Mouse (Mus musculus) heart, embryonic 10.5 days (tissue): ENCODE measurements around the gene Tmem120b. TPM values are rescaled to one million over a fixed set of nuclear protein-coding genes. Genes with fewer than 3 reads are reported as not detected.
A peak's percentile ranks its signal among the peaks of the same experiment; 100 is the strongest.

Experiments
- DNase-seq: peaks from one replicate; pipeline ENCODE4 v3.0.0-alpha.2; 2017; ENCODE audit warnings: low spot score
- H3K27ac ChIP-seq: fragments of 300-500 bp; sonication (generic); 2 replicates; pipeline ENCODE4 v1.5.1; 2016; ENCODE audit warnings: mild to moderate bottlenecking
- H3K27me3 ChIP-seq: fragments of 300-500 bp; sonication (generic); 2 replicates; pipeline ENCODE4 v1.6.1; 2016; ENCODE audit warnings: mild to moderate bottlenecking; ENCODE audit not compliant: poor library complexity, insufficient read depth, severe bottlenecking
- H3K36me3 ChIP-seq: fragments of 300-500 bp; sonication (generic); 2 replicates; pipeline ENCODE4 v1.6.1; 2016; ENCODE audit warnings: mild to moderate bottlenecking, moderate library complexity
- H3K4me1 ChIP-seq: fragments of 300-500 bp; sonication (generic); 2 replicates; pipeline ENCODE4 v1.6.1; 2016; ENCODE audit warnings: mild to moderate bottlenecking
- H3K4me3 ChIP-seq: fragments of 300-500 bp; sonication (generic); 2 replicates; pipeline ENCODE4 v1.5.1; 2016; ENCODE audit warnings: mild to moderate bottlenecking, moderate library complexity
- H3K9me3 ChIP-seq: fragments of 300-500 bp; sonication (generic); 2 replicates; pipeline ENCODE4 v1.6.1; 2016; ENCODE audit warnings: mild to moderate bottlenecking, moderate library complexity
- WGBS: fragments of 180-500 bp; shearing (Covaris S2); methylation state at CpG from one replicate; pipeline ENCODE4 v1.1.7; 2016; 5-methylcytosine and 5-hydroxymethylcytosine counted together
- polyA plus RNA-seq: library from polyadenylated mRNA; unstranded; fragments of >200 nt; fragmentation: Nextera tagmentation; extraction: Ambion mirVana; gene quantifications from 2 replicates; pipeline ENCODE4 v1.2.1, GENCODE M21; 2016

The Tmem120b gene
- polyA plus RNA-seq, 1 experiment from 2014 or later = 14.3 TPM

DNA sequence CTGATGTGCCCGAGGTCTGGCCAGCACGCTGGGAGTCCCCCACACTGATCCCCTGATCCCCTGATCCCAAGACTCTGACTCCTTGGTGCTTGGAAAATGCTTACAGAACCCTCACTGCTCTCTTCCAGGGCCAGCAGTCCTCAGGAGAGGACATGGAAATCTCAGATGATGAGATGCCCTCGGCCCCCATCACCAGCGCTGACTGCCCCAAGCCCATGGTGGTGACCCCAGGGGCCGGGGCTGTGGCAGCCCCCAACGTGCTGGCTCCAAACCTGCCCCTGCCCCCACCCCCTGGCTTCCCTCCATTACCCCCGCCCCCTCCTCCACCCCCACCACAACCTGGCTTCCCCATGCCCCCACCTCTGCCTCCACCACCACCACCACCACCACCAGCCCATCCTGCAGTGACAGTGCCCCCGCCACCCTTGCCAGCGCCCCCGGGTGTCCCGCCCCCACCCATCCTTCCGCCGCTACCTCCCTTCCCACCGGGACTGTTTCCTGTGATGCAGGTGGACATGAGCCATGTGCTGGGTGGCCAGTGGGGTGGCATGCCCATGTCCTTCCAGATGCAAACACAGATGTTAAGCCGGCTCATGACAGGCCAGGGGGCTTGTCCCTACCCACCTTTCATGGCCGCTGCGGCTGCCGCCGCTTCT lies 83.6 kb downstream of the Tmem120b start:
- Histone ChIP-seq H3K36me3 (peaks cover 89% of the 10 kb centered on the region), H3K4me3 (no peak overlapping the region), H3K4me1 (peaks cover 45% of the 10 kb centered on the region), H3K27ac (peak overlapping the region; percentile 22; the same call in 1 of the 2 replicates), H3K27me3 (no peaks in the 10 kb centered on the region), H3K9me3 (no peaks in the 10 kb centered on the region)
- no peak for DNase-seq
- WGBS = 95% methylated on average over 18 of the region's 19 CpGs

DNA sequence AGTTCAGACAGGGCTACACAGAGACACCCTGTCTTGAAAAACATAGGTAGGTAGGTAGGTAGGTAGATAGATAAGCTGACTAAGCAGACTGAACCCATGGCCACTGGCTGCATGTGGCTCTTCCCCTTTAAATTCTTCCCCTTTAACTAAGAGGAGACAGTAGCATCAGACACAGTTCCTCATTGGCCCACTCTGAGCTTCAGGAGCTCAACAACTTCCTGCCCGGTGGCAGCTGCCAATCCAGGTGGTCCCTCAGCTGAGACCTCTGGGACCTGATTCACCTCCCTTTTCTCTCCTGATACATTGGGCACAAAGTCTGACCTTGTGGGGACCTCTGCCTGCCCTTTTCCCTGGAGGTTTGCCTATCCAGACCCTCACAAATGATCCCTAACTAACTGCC lies 84.7 kb downstream of the Tmem120b start:
- no peaks in the 10 kb centered on the region for H3K9me3 ChIP-seq
- no peak overlapping the region for H3K4me3 ChIP-seq
- 88% methylated on average over 1 of the region's 1 CpGs for WGBS
- H3K4me1 ChIP-seq = peaks cover 43% of the 10 kb centered on the region
- DNase-seq = no peak
- H3K36me3 ChIP-seq = peaks cover 89% of the 10 kb centered on the region
- H3K27ac ChIP-seq = no peak overlapping the region
- H3K27me3 ChIP-seq = no peaks in the 10 kb centered on the region

DNA sequence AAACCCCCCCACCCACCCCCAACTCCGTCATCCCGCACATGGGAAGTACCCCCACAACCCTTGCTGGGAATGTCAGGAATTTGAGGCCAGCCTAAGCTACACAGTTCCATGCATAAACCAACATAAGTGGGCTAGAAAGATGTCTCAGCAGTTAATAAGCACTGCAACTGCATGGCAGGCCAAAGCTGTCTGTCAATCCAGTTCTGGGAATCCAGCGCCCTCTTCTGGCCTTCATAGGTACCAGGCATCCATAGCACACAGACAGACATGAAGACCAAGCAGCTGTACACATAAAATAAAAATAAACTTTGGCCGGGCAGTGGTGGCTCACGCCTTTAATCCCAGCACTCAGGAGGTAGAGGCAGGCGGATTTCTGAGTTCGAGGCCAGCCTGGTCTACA lies 87.2 kb downstream of the Tmem120b start:
- no peak for DNase-seq
- Histone ChIP-seq H3K27me3 (no peaks in the 10 kb centered on the region), H3K4me1 (peaks cover 18% of the 10 kb centered on the region), H3K9me3 (no peaks in the 10 kb centered on the region), H3K4me3 (no peak overlapping the region), H3K27ac (no peak overlapping the region), H3K36me3 (peaks cover 92% of the 10 kb centered on the region)
- 60% methylated on average over 7 of the region's 7 CpGs for WGBS

DNA sequence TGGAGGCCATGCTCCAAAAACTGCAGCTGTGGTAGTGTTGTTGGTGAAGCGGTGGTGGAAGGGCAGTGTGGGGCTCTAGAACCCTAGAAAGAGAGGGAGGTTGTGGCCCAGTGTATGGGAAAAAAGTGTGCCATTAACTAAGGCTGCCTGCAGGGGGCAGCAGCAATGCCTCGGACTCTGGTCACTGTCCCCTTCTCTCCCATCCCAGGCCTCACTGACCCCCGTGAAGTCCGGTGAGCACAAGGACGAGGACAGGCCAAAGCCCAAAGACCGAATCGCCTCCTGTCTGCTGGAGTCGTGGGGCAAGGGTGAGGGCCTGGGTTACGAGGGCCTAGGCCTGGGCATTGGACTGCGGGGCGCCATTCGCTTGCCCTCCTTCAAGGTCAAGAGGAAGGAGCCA lies 88.5 kb downstream of the Tmem120b start:
- Histone ChIP-seq H3K9me3 (no peaks in the 10 kb centered on the region), H3K4me1 (peaks cover 4% of the 10 kb centered on the region; the same call in 1 of the 2 replicates), H3K27ac (0 out of 2 replicates have a peak overlapping the region, but pooled peaks have one; percentile 16), H3K36me3 (peaks cover 92% of the 10 kb centered on the region), H3K4me3 (no peak overlapping the region), H3K27me3 (no peaks in the 10 kb centered on the region)
- 87% methylated on average over 12 of the region's 12 CpGs for WGBS
- DNase-seq = no peak

DNA sequence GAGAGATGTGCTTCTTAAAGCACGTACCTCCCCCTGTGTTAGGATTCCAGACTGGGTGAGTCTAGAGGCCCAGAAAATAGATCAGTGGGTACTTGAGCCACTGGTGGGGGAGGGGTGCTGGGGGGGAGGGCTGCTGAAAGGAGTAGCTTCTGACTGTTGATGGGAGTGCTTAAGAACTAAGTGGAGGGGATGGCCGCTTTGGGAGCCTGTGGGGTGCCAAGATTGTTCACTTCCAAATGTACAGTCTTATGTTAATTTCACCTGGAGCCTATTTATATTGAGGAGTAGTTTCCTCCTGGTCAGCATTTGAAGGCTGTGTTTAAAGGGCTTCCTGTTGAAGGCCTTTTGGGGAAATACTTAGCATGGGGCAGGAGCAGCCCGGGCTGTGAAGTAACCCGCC lies 89.8 kb downstream of the Tmem120b start:
- DNase-seq = no peak

DNA sequence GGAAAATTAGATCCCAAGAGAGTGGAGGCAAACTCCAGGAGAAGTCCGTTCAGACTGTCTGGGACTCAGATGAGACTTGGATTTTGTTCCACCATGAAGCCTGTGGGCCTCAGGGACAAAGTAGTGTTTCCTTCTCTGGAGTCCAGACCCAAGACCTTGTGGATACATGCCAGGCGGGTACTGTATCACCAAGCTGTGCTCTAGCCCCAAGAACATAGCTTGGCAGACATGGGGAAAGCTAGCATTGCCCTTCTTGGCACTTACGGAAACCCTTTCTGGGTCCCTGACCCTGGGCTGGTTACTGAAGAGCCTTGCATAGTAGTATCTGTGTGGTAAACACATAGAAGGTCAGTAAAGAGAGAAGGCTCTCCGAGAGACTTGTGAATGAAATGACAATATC lies 91.2 kb downstream of the Tmem120b start:
- DNase-seq = no peak
- no peak overlapping the region for H3K27ac ChIP-seq
- no peak overlapping the region for H3K4me3 ChIP-seq
- H3K9me3 ChIP-seq = no peaks in the 10 kb centered on the region
- no peaks in the 10 kb centered on the region for H3K27me3 ChIP-seq
- H3K36me3 ChIP-seq = peaks cover 92% of the 10 kb centered on the region
- WGBS = 87% methylated on average over 4 of the region's 4 CpGs
- peaks cover 4% of the 10 kb centered on the region; the same call in 1 of the 2 replicates for H3K4me1 ChIP-seq

More for the DNA sequence above, 89.8 kb downstream of the Tmem120b start:
- Histone ChIP-seq H3K27ac (no peak overlapping the region), H3K4me1 (peaks cover 4% of the 10 kb centered on the region; the same call in 1 of the 2 replicates), H3K27me3 (no peaks in the 10 kb centered on the region), H3K4me3 (no peak overlapping the region), H3K9me3 (no peaks in the 10 kb centered on the region), H3K36me3 (peaks cover 92% of the 10 kb centered on the region)
- WGBS = 77% methylated on average over 4 of the region's 4 CpGs

DNA sequence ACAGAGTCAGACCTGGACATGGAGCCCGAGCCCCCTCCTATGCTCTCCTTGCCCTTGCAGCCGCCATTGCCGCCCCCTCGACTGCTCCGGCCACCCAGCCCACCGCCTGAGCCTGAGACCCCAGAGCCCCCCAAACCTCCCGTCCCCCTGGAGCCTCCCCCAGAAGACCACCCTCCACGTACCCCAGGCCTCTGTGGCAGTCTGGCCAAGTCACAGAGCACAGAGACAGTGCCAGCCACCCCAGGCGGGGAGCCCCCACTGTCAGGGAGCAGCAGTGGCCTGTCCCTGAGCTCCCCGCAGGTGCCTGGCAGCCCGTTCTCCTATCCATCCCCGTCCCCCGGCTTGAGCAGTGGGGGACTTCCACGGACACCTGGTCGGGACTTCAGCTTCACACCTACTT lies 91.7 kb downstream of the Tmem120b start:
- Histone ChIP-seq H3K4me1 (peaks cover 4% of the 10 kb centered on the region; the same call in 1 of the 2 replicates), H3K4me3 (no peak overlapping the region), H3K27me3 (no peaks in the 10 kb centered on the region), H3K27ac (no peak overlapping the region), H3K36me3 (peaks cover 91% of the 10 kb centered on the region), H3K9me3 (no peaks in the 10 kb centered on the region)
- DNase-seq = no peak
- 93% methylated on average over 15 of the region's 15 CpGs for WGBS

DNA sequence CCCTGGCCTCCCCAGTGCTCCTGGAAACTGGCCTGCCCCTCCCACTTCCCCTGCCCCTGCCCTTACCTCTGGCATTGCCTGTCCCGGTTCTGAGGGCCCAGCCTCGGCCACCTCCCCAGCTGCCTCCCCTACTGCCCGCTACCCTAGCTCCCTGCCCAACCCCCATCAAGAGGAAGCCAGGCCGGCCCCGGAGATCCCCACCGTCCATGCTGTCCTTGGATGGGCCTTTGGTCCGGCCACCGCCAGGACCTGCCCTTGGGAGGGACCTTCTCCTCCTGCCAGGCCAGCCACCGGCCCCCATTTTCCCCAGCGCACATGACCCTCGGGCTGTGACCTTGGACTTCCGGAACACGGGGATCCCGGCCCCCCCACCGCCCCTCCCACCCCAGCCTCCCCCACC lies 92.1 kb downstream of the Tmem120b start:
- no peak overlapping the region for H3K27ac ChIP-seq
- DNase-seq = no peak
- H3K36me3 ChIP-seq = peaks cover 88% of the 10 kb centered on the region
- H3K4me1 ChIP-seq = peaks cover 4% of the 10 kb centered on the region; the same call in 1 of the 2 replicates
- H3K27me3 ChIP-seq = no peaks in the 10 kb centered on the region
- no peak overlapping the region for H3K4me3 ChIP-seq
- WGBS = 92% methylated on average over 8 of the region's 15 CpGs
- no peaks in the 10 kb centered on the region for H3K9me3 ChIP-seq

DNA sequence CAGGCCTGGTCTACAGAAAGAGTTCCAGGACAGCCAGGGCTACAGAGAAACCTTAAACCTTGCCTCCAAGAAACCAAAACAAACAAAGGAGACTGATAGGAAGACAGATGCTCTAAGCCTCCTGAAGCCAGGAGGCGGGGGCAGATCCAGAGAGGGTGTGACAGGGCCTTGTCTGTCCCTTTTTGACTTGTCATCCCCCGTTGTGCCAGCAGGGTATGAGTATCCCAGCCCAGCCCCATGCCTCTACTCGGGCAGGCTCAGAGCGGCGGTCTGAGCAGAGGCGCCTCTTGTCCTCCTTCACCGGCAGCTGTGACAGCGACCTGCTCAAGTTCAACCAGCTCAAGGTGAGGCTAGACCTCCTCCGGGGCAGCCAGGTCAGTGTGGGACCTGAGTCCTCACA lies 94.7 kb downstream of the Tmem120b start:
- no peak for DNase-seq
- Histone ChIP-seq H3K27me3 (no peaks in the 10 kb centered on the region), H3K36me3 (peaks cover 84% of the 10 kb centered on the region), H3K4me3 (no peak overlapping the region), H3K27ac (no peak overlapping the region; the same call in 1 of the 2 replicates), H3K9me3 (no peaks in the 10 kb centered on the region), H3K4me1 (no peaks in the 10 kb centered on the region)
- whole genome bisulfite sequencing = 71% methylated on average over 9 of the region's 9 CpGs

DNA sequence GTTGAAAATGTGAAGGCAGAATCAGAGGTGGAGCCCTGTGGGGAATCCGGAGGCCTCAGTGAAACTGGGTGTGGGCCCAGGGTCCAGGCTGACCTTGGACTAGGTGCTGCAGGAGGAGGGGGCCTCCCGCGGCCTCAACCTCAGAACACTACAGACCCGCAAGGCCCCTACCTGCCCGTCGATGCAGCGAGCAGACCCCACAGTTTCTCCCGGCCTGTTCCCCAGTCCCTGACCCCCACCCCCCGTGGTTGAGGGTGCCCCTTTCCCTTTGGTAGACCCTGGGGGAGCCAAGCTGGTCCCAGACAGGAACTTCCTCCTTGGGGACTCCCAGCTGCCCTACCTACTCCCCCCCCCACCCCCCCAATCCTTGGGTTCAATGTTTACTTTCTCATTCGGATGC lies 98.2 kb downstream of the Tmem120b start:
- Histone ChIP-seq H3K36me3 (peaks cover 49% of the 10 kb centered on the region), H3K4me1 (peaks cover 5% of the 10 kb centered on the region), H3K27me3 (no peaks in the 10 kb centered on the region), H3K9me3 (no peaks in the 10 kb centered on the region), H3K4me3 (no peak overlapping the region), H3K27ac (no peak overlapping the region)
- DNase-seq = no peak
- WGBS = 91% methylated on average over 10 of the region's 10 CpGs

Other genes with a start within 250 kb of the Tmem120b start
- 405 and 415 TPM in 2 replicates for gene Anapc5, start 247.1 kb upstream of the Tmem120b start, polyA plus RNA-seq
- gene Rnf34, start 218.4 kb upstream of the Tmem120b start, polyA plus RNA-seq = 33.6 and 35.3 TPM in 2 replicates
- gene Kdm2b, start 78.6 kb upstream of the Tmem120b start, polyA plus RNA-seq = 35.5 and 47.1 TPM in 2 replicates
- 13.4 and 14.4 TPM in 2 replicates for gene Orai1, start 53.3 kb upstream of the Tmem120b start, polyA plus RNA-seq
- gene Morn3, start 21.4 kb upstream of the Tmem120b start, polyA plus RNA-seq = not detected in 2 replicates
- 1.5 and 1.7 TPM in 2 replicates for gene Rhof, start 64.3 kb downstream of the Tmem120b start, polyA plus RNA-seq
- gene Setd1b, start 73.8 kb downstream of the Tmem120b start, polyA plus RNA-seq = 5.4 and 9.8 TPM in 2 replicates
- 73.2 and 85.3 TPM in 2 replicates for gene Psmd9, start 101.0 kb downstream of the Tmem120b start, polyA plus RNA-seq
- gene Hpd, start 114.3 kb downstream of the Tmem120b start, polyA plus RNA-seq = 0.35 TPM in 1 of 2 replicates, not detected in the other
- 0.53 and 0.79 TPM in 2 replicates for gene Wdr66, start 183.7 kb downstream of the Tmem120b start, polyA plus RNA-seq